10 mouse cellular contexts compared by ENCODE assay signal in the genomic region with DNA sequence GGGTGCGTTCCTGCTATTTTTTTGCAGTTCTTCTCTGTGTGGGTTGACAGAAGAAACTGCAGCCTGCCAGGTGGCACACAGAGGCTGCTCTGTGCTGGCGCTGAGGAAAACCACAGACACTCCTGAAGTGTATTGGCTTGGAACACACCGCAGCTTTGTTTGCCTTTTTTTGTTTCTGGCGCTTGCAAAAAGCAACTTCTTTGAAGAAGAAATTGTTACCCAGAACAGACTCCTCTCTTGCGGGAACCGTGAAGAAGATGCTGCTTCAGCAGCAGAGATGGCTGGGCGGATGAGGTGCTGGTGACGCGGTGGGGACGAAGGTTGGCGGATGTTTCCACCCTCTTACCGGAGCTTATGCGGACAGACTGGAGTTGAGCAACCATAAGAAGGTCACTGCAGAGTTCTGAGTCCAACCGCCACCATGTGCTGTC.
DNase-seq lines count a peak whose midpoint lies in the region; ATAC-seq and TF ChIP-seq lines count a peak whose summit lies in the region.
"Had no signal": no experiment of that assay in that cellular context is flagged by ENCODE, and none has a peak within 500 bp of the region (broad histone marks: within the 10 kb centered on the region; RNA-seq: fewer than 3 reads in every experiment).

No protein-coding gene starts in this region.

- no peak for DNase-seq in hindbrain, embryonic 10.5 days (ENCODE audit: low spot score)
- DNase-seq in hindbrain, embryonic 11.5 days (ENCODE audit: low spot score) = no peak
- peak; percentile 56 for DNase-seq in brain, embryonic 14.5 days (ENCODE audit: low read depth)
- DNase-seq in lung, adult 18-20 months = peak; percentile 46 to 47
- DNase-seq in thymus, postnatal 0 days (ENCODE audit: low spot score) = peak; percentile 87
- DNase-seq in retina, embryonic 14.5 days (ENCODE audit: low spot score) = no peak
- no peak for DNase-seq in B cell, adult 2 months
- DNase-seq: embryo, embryonic 11 days had no signal

- H3K4me2 ChIP-seq in hindbrain, embryonic 11.5 days (replicated peaks; ENCODE audit: low read depth, low read length) = no peak overlapping the region
- H3K4me2 ChIP-seq in kidney, embryonic 14.5 days (replicated peaks; ENCODE audit: low read depth, low read length) = no peak overlapping the region

- 91% methylated on average over 14 of the region's 14 CpGs for WGBS in hindbrain, embryonic 10.5 days
- 89% methylated on average over 14 of the region's 14 CpGs for WGBS in hindbrain, embryonic 11.5 days
- 96% methylated on average over 14 of the region's 14 CpGs for WGBS in kidney, embryonic 14.5 days

- no peak overlapping the region for H3K4me3 ChIP-seq in hindbrain, embryonic 10.5 days
- no peak overlapping the region for H3K4me3 ChIP-seq in hindbrain, embryonic 11.5 days (ENCODE audit: low read depth, low read length)
- H3K4me3 ChIP-seq in kidney, embryonic 14.5 days (ENCODE audit: low read length) = no peak overlapping the region

- H3K27ac ChIP-seq in hindbrain, embryonic 10.5 days = peak overlapping the region; percentile 43; the same call in 1 of the 2 replicates
- no peak overlapping the region for H3K27ac ChIP-seq in hindbrain, embryonic 11.5 days (ENCODE audit: low read depth, low read length)
- H3K27ac ChIP-seq in kidney, embryonic 14.5 days (ENCODE audit: low read depth, low read length) = no peak overlapping the region
- H3K27ac ChIP-seq: macrophage had no signal

- no peak overlapping the region for H3K9ac ChIP-seq in hindbrain, embryonic 11.5 days (ENCODE audit: low read depth, low read length)
- no peak overlapping the region for H3K9ac ChIP-seq in kidney, embryonic 14.5 days (ENCODE audit: low read depth, low read length)

- no peak for TF ChIP-seq CTCF in brain, embryonic 14.5 days (IDR thresholded peaks at IDR 0.05; ENCODE audit: borderline replicate concordance, extremely low read depth, insufficient read depth, insufficient read length)

- H3K9me3 ChIP-seq in hindbrain, embryonic 10.5 days = no peaks in the 10 kb centered on the region
- no peaks in the 10 kb centered on the region for H3K9me3 ChIP-seq in hindbrain, embryonic 11.5 days (ENCODE audit: control insufficient read depth, low read length)
- no peaks in the 10 kb centered on the region for H3K9me3 ChIP-seq in kidney, embryonic 14.5 days (ENCODE audit: control insufficient read depth, low read length)

- H3K36me3 ChIP-seq in hindbrain, embryonic 10.5 days = peaks cover 29% of the 10 kb centered on the region
- no peaks in the 10 kb centered on the region for H3K36me3 ChIP-seq in hindbrain, embryonic 11.5 days (ENCODE audit: control insufficient read depth, insufficient read depth, low read length)
- no peaks in the 10 kb centered on the region for H3K36me3 ChIP-seq in kidney, embryonic 14.5 days (ENCODE audit: control insufficient read depth, insufficient read depth, low read length)

- peaks cover 32% of the 10 kb centered on the region for H3K4me1 ChIP-seq in hindbrain, embryonic 10.5 days (replicated peaks)
- no peaks in the 10 kb centered on the region for H3K4me1 ChIP-seq in hindbrain, embryonic 11.5 days (replicated peaks; ENCODE audit: control insufficient read depth, insufficient read depth, low read length)
- H3K4me1 ChIP-seq in kidney, embryonic 14.5 days (ENCODE audit: control insufficient read depth, insufficient read depth, low read length) = no peaks in the 10 kb centered on the region

- TF ChIP-seq POLR2A in brain, embryonic 14.5 days (IDR thresholded peaks at IDR 0.05; ENCODE audit: borderline replicate concordance, extremely low read depth, insufficient read depth, insufficient read length, poor library complexity, severe bottlenecking) = no peak

- no peak for ATAC-seq in hindbrain, embryonic 11.5 days (ENCODE audit: low FRiP score)
- no peak for ATAC-seq in kidney, embryonic 14.5 days (ENCODE audit: low FRiP score, low TSS enrichment)

- H3K27me3 ChIP-seq in hindbrain, embryonic 10.5 days (ENCODE audit: insufficient read depth, poor library complexity, severe bottlenecking) = no peaks in the 10 kb centered on the region
- no peaks in the 10 kb centered on the region for H3K27me3 ChIP-seq in hindbrain, embryonic 11.5 days (ENCODE audit: control insufficient read depth, insufficient read depth, low read length)
- H3K27me3 ChIP-seq in kidney, embryonic 14.5 days (ENCODE audit: control insufficient read depth, insufficient read depth, low read length) = no peaks in the 10 kb centered on the region

Comparison
In these comparisons a context has a peak if more than half of its experiments do, and no peak if none do; other contexts are left out.
1. DNase-seq: peak in brain, embryonic 14.5 days (single experiment), lung, adult 18-20 months (2 of 2) and thymus, postnatal 0 days (single experiment); none in hindbrain, embryonic 10.5 days (single experiment), hindbrain, embryonic 11.5 days (single experiment), retina, embryonic 14.5 days (single experiment) and B cell, adult 2 months (0 of 2).